Mouse (Mus musculus) layer of hippocampus, adult 8-10 months (tissue): Measurements from ENCODE around the gene Map4k4. TPM values are rescaled to one million over a fixed set of nuclear protein-coding genes. Genes with fewer than 3 reads are reported as not detected.
A peak's percentile ranks its signal among the peaks of the same experiment; 100 is the strongest.

ENCODE experiments used
- DNase-seq, 2 experiments: peaks; one replicate each; pipeline ENCODE4 v3.0.0; 2022; ENCODE audit warnings: low spot score in 2 of 2
- total RNA-seq, 4 experiments: library from RNA; stranded (reverse); gene quantifications; 2 replicates each; pipeline ENCODE4 v1.2.4; 2022

Gene Map4k4
- total RNA-seq, 4 experiments from 2014 or later: 127 to 159 (median 152) TPM

DNA sequence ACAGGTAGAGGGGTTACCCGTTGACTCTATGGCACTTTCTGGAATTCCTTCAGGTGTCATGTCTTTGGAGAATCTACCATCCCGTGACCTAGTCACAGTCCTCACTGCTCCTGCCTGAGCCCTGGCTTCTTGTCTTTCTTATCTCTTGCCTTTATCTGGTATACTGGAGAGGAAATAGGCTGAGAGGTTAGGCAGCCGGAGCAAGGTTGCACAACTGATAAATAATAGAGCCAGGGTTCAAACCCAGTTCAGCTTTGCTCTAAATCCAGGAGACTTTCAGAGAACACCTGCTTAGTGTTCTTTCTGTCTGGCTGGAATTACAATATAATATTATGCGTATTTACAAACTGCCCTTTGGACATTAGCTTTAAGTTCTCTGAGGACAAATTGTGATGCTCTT lies 2.0 kb upstream of the Map4k4 start:
- DNase-seq: no peak

DNA sequence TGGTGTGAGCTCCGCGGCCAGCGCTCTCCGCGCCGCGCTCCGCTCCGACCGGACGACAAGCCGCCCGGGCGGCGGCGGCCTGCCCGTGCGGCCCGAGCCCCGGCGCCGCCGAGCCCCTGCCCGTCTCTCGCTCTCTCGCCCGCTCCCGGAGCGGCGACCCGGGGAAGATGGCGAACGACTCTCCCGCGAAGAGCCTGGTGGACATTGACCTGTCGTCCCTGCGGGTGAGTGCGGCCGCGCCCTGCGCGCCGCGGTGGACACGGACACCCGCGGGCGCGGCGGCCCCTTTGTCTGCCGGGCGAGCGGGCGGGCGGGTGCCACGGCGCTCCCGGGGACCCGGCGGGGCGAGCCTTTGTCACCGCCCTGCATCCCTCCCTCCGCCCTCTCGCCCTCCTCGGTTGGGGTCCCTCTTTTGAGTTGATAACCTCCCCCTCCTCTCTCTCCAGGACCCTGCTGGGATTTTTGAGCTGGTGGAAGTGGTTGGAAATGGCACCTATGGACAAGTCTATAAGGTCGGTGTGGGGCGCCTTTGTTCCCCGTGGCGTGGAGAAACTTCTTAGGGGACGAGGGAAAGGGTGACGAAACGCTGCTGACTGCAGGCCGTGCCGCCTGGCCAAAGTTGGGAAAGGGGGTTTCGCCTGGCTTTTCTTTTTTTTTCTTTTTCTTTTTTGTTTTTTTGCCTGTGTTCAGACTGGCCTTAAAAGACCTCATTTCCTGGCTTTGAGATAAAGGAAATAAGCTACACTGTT lies 524 bp downstream of the Map4k4 start:
- DNase-seq: peak in 1 of 2 experiments; percentile 29

DNA sequence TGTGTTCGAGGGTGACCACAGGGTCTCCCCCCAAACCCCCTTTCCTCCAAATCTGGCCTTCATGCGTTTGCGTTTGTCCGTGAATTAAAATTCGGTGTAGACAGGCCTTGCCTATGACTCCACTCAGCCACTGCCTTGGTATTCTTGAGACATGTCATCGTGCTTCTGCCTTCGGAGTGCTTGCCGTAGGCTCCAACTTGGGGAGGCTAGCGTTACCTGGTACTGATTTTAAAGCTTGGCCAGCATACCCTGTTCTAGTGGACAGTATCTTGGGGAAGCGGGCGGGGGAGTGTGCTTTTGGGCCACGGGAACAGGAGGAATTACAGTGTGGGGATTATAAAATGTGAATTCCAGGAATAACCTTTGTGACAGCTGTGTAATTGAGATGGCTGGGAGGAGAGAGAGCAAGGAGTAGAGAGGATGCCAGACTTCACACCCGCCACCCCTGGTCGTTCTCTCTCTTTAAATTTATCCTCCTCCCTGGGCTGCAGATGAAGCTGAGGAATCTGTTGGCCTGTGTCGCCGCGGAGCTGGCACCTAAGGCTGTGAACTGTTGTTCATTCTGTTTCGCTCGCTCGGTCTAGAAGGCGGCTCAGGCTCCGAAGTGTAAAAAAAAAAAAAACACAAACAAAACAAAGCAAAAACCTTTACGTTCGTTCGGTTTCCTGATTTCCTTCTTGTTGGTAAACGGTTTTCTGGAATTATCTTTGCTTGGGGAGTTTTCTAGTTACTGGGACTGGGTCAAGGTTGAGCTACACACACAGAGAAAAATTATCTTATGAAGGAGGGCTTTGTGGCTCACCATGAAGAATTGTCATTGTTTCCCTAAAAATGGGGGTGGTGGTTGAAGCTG lies 1.4 kb downstream of the Map4k4 start:
- peak in 1 of 2 experiments; percentile 33 for DNase-seq

DNA sequence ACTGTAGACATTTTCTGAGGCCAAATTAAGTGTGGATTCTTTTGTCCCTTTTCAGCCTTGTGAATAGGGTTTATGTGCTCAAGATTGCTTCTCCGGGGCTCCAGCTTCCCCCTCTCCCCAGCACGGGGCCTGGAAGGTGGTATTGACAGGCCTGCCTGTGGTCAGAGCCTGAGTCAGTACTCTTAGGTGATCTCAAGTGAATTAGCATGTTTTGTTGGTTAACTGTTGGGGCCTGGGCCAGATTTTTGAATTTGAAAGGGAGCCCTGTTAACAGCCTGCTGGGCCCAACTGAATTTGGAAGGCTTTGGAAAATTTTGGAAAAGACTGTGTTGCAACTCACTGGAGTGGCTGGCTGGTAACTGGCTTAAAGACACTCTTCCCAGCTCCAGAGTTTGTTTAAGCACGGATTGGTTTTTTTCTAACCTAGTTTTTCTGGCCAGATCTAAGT lies 2.0 kb downstream of the Map4k4 start:
- peak in 1 of 2 experiments; percentile 55 for DNase-seq

DNA sequence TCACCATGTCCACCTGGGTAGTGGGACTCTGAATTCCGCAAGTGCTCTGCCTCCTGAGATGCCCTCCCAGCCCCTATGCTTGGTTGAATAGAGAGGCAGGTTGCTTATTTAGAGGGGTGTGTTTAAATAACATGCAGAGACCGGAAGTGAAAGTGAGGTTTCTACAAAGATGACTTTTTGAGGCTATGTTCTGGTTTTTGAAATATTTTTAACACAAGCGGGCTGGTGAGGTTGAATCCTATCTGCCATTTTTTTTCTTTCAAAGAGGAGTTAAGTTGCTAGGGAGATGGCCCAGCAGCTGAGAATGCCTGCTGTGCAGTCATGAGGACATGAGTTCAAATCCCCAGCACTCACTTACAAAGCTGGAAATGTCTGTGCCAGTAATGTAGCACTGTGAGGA lies 4.0 kb downstream of the Map4k4 start:
- DNase-seq: no peak

DNA sequence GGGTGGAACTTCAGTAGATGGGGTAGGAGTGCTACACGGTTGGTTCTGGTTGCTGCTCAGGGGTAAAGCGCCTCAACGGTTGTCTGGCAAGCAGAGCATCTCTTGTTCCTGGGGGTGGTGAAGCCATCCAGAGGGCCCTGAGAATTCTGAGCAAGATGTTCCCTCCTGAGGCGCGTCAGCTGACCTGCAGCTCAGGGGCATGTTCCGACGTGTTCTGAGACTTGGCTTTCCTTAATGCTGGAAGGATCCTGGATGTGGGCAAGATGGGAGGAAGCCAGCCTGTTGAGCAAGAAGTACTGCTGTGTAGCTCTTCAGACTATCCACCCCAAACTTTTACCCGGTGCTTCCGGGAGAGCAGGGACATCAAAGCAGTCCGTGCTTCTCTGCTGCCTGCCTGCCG lies 6.2 kb downstream of the Map4k4 start:
- DNase-seq: no peak

DNA sequence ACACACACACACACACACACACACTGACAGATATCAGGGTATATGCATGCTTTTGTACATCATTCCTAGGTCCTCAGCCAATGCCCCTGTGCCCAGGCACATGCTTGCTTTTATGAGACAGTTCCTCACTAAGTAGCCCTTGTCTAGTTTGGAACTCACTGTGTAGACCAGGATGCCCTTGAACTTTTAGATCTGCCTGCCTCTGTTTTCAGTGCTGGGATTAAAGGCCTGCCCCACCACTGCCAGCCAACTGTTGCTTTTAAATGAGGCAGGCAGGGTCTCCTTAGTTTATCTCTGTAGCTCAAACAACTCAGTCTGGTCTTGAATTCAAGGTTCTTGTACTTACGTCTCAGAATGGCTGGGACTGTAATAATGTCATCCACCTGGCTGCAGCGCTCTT lies 8.3 kb downstream of the Map4k4 start:
- DNase-seq: no peak

DNA sequence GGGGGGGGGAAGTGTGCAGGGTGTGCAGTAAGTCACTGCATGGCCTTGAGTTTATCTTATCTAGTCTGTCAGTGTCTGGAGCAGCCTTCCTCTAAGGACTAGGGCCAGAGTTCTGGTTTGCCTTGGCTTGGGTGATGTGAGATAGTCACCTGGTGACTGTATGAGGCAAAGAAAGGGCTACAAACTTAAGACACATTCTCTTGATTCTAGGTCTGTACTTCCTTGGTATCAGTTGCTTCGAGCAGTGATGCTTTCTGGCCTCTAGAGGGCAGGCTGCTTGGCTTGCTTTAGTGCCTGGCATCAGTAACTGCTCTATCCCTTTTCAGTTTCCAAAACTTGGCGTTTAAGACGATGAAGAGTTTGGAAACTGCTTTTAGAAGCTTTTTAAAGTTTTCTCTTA lies 10.7 kb downstream of the Map4k4 start:
- DNase-seq: no peak

DNA sequence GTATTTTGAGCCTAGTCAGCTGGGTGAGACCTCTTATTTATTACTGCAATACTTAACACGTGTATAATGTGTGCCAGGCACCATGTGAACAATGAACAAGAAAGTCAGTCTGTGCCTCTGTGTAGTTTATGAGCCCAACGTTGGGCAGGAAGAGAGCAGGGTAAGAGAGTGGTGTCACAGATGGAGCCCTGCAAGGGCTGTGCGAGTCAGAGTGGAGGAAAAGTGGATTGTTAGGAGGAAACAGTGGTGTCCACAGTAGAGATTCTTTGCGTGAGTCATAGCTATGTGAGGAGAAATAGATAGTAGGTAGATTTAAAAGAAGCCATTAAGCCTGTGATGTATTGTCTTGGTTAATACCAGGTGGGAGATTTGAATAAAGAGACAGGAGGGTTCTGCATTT lies 12.5 kb downstream of the Map4k4 start:
- no peak for DNase-seq

DNA sequence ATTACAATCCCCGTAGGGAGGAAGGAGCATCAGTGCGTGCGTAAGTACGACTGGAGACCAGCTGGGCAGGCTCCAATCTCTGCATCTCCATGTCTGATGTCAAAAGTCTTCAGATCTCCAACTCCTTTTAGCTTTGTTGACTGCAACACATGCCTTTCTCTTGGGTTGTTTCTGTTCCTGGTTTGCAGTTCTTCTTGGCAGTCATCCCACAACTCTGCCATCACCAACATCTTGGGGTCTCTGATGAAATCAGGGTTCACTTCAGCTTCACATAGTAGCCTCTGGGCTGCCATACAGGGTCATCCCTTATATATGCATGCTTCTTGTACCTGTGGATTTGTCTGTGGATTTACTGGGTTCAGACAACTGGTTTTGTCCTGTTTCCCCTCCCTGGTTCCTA lies 15.4 kb downstream of the Map4k4 start:
- no peak for DNase-seq

DNA sequence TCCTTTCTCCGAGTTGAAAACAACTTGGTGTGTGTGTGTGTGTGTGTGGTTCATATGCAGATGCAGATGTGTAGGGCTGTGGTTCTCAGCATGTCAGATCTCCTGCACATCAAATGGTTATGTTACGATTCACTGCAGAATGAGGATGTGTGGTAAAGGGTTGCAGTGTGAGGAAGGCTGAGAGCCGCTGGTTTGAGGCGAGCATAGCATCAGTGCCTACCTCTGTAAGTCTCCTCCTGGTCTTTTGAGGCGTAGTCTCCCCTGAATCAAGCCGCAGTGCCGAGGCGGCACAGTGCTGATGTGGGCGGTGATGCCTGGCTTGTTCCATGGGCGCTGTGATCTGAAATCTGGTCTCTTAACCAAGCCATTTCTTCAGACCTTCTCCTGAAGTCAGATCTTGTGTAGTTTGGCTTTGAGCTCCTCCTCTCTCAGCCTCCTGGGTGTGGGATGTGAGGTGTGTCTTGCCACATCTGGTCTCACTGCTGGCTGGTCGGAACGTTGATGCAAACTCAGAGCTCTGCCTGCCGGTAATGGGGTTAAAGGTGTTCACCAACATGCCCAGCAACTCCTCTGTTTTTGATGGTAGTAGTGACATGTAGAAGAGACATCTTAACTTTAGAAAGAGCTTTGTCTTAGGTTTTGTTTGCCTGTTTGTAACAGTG lies 17.3 kb downstream of the Map4k4 start:
- no peak for DNase-seq

DNA sequence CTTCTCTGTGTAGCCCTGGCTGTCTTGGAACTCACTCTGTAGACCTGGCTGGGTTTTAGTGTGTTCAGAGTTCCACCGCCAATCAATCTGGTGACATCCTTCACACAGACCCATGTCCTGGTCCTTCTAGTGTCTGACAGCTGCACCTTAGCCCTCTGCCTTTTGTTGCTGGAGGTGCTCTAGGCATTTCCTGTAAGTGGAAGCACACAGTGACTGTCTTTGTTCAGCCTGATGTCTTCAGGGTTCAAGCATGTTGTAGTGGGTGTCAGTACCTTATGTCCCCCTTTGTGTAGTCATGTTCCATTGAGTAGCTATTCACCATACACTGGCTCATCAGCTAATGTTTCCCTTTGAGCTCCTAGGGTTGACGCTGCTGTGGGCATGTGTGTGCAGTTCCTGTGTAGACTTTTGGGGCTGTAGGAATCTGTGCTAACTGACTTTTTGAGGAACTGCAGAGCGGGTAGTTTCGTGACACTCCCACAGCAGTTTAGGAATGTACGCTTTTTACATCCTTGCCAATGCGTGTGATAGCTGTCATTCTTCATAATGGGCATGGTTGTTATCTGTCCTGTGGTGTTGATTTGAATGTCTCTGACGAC lies 17.9 kb downstream of the Map4k4 start:
- DNase-seq: no peak

DNA sequence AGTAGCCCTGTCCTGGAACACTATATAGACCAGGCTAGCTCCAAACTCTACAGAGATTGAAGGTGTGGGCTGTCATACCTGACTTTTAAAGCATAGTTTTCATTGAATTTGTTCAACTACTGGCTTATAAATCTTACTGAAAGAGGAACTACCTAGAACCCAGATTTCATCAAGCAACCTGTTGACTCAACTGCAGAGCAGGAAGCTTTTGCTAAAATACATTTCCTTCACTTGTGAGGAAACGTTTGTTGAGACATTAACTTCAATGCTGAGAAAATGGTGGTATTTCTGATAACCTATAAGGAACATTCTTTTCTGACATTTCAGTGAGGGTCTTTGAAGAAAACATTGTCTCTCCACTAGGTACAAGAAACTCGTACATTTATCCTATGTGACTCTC lies 19.9 kb downstream of the Map4k4 start:
- DNase-seq: no peak

DNA sequence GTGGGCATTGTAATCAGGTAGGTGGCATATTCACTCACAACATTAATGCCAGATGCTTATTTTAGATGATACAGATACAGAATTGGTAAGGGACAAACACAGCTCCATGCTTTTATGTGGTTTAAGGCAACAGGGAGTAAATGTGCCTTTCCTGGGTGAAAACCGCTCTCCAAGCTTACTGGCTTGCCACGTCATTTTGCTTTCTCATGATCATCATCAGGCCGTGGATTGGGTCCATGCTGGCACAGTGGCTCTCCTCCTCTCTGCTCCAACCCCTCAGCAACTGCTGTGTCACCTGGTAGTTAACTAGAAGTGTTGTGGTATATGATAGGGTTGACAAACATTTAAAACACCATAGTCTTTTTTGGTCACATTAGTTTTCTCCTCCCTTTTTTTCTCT lies 21.3 kb downstream of the Map4k4 start:
- no peak for DNase-seq

DNA sequence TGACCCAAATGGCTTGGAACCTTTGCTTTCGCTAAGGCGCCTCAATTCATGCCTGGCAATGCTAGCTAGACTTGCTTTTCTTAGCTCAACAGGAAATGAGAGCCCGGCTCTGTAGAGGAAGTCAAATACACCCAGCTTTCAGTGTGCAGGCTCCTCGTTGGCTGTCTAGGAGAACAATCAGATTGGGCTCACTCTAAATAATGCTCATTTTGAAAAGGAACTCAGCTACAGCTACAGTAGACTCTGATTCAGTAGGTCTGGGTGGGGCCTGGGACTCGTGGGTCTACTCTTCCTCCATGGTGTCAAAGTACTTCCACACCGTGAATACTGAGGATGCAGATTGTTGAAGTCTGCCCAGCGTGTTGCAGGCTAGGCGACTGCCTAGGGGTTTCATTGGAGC lies 22.0 kb downstream of the Map4k4 start:
- no peak for DNase-seq

DNA sequence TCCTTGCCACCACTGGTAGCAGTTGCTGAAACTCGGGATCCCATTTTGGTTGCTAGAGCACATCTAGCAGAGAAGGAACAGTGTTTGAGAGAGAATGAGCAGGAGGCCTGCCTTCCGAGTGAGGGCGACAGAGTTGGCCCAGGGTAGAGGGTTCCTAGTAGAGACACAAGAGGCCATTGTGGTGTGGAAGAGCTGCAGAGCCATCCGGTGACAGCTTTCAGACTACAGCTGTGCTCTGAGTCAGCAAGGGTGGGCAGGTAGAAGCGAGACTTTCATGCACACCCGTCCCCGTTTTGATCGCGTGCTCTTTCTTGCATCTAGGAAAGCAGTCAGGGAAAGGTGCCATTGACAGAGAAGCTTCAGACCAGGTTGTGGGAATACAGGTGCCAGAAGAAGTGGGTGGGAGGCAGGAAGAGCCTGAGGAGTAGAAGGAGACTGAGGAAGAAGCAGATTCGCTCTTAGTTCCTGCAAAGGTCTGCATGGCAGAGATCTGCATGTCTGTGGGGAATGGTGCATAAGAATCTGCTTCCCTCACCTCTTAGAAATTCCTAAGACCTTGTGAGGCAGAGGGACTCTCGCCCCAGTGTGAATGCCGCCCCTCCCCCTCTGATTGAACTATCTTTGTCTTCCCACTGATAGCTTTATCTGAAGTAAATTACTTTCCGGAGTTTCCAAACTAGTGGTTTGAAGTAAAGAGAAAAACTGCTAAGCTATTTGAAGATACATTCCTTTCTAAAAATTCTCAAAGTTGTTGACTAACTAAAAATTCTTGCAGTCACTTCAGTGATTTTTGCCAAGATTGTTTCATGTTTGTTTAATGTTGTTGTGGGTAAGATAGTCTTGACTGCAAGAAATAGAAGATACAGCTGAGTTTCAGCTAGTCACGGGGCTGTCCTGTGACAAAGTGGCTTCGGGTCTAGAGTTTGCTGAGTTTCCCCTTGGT lies 23.0 kb downstream of the Map4k4 start:
- DNase-seq: no peak

DNA sequence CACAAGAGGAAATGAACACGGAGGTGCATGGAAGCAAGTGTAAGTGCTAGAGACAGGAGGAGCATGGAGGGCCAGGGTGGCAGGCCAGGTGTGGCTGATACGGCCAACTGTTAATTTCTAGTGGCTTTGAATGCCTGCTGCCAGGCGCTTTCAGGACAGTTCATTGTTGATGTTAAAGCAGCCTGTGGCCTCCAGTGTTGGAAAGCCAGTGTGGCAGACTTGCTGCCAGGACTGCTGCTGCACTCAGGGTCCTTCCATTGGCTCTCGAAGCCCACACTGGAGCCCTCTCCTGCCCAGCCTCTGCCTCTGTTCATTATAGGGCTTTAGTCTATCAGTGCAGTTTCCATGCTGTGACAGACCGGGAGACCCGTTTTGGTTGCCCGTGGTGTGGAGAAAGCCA lies 30.3 kb downstream of the Map4k4 start:
- no peak for DNase-seq

DNA sequence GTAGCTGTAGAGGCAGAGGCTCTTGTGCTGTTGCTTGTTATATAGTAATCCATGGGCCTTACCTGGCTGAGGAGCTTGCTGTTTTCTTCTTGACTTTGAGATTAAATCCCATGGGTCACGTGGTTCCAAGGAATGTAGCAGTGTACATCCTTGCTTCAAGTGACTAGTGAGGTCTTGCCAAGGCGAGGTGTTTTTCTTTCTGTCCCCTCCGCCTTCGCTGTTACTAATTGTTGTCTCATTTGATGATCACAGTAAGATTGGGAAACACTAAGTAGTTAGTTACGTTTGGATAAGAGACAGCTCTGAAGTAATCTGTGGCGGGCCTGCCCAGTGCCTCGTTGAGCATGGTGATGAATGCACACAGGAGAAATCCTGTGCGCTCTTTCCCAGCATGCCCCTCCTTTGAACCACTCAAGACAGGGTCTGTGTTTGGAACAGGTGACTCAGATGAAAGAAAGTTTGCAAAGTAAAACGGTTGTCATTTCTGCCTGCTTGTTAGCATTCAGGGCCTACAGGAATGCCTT lies 31.6 kb downstream of the Map4k4 start:
- DNase-seq: no peak

DNA sequence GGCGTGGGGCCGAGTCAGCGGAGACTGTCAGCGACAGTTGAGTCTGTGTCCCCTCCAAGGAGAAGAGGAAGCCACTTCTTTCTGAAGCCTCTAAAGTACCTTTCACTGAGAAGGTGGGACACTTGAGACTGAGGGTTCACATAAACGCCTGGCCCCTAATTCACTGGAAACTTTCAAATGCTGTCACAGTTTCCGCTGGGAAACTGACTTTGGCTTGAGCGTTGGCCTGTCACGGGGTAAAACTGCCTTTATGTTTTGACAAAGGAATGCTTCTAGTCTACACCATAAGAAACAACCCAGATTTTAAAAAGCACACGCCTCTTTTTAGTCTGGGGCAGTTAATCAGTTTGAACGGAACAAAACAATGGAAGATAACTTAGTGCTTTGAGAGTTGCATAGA lies 32.2 kb downstream of the Map4k4 start:
- no peak for DNase-seq

DNA sequence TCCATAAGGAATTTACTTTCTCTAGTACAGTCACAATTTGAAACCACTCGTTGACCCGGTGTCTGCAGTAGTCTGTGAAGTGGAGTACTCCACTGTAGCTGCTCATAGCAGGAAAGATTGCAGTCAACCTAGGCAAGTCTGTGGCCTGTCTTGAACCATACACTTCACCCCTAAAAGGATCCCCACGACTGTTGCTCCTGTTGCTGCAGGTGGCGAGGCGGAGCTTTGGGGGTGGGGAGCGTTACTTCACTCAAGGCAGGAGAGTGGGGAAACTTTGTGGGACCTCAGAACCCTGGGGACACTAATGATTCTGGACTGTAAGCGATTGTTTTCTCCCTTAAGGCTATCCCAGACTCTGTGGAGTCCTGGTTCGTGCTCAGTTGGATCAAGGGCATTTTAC lies 34.2 kb downstream of the Map4k4 start:
- no peak for DNase-seq
